8 mouse cellular contexts compared by ENCODE assay signal in the genomic region with DNA sequence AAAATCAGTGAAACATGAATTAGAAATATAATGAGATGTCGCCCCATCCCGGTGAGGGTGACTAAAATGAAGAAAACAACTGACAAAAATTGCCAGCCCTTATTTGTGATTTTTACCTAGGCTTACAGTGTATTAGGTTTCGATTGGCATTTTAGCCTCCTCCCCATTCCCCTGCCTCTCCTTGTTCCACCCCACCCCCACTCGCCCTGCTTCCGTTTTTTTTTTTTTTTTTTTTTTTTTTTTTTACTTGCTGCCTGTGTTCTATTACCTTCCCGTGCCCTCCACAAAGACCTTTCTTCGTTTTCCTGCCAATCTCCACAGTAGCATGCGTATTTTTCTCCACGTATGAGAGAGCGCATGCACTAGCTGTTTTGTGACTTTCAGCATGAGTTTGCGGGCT.
DNase-seq lines count a peak whose midpoint lies in the region; ATAC-seq lines count a peak whose summit lies in the region.

No protein-coding gene starts in this region.

- H3K4me3 ChIP-seq in kidney, embryonic 14.5 days (ENCODE audit: low read length) = peak overlapping the region; percentile 14
- peak overlapping the region; percentile 23 for H3K4me3 ChIP-seq in embryonic facial prominence, embryonic 15.5 days (replicated peaks)
- no peak overlapping the region for H3K4me3 ChIP-seq in liver, embryonic 12.5 days
- peak overlapping the region; percentile 19; the same call in 1 of the 2 replicates for H3K4me3 ChIP-seq in stomach, embryonic 16.5 days (replicated peaks; ENCODE audit: low read length)

- DNase-seq in kidney, adult 9 months = no peak
- DNase-seq in frontal cortex, postnatal 14 days (ENCODE audit: low spot score in 2 of 2) = no peak
- no peak for DNase-seq in layer of hippocampus, postnatal 36 days
- DNase-seq in urinary bladder, postnatal 14 days (ENCODE audit: low spot score) = no peak

- no peaks in the 10 kb centered on the region for H3K36me3 ChIP-seq in kidney, embryonic 14.5 days (ENCODE audit: control insufficient read depth, insufficient read depth, low read length)
- no peaks in the 10 kb centered on the region for H3K36me3 ChIP-seq in embryonic facial prominence, embryonic 15.5 days
- H3K36me3 ChIP-seq in liver, embryonic 12.5 days = no peaks in the 10 kb centered on the region
- H3K36me3 ChIP-seq in stomach, embryonic 16.5 days (ENCODE audit: control insufficient read depth, insufficient read depth, low read length) = no peaks in the 10 kb centered on the region

- no peak overlapping the region for H3K27ac ChIP-seq in kidney, embryonic 14.5 days (ENCODE audit: low read depth, low read length)
- no peak overlapping the region for H3K27ac ChIP-seq in embryonic facial prominence, embryonic 15.5 days (replicated peaks)
- H3K27ac ChIP-seq in liver, embryonic 12.5 days = no peak overlapping the region
- no peak overlapping the region for H3K27ac ChIP-seq in stomach, embryonic 16.5 days (ENCODE audit: low read length)

- no peaks in the 10 kb centered on the region for H3K9me3 ChIP-seq in kidney, embryonic 14.5 days (ENCODE audit: control insufficient read depth, low read length)
- no peaks in the 10 kb centered on the region for H3K9me3 ChIP-seq in embryonic facial prominence, embryonic 15.5 days (replicated peaks)
- H3K9me3 ChIP-seq in liver, embryonic 12.5 days (replicated peaks) = no peaks in the 10 kb centered on the region
- no peaks in the 10 kb centered on the region for H3K9me3 ChIP-seq in stomach, embryonic 16.5 days (replicated peaks; ENCODE audit: control insufficient read depth, low read length)

- no peaks in the 10 kb centered on the region for H3K27me3 ChIP-seq in kidney, embryonic 14.5 days (ENCODE audit: control insufficient read depth, insufficient read depth, low read length)
- no peaks in the 10 kb centered on the region for H3K27me3 ChIP-seq in embryonic facial prominence, embryonic 15.5 days
- no peaks in the 10 kb centered on the region for H3K27me3 ChIP-seq in liver, embryonic 12.5 days (replicated peaks)
- H3K27me3 ChIP-seq in stomach, embryonic 16.5 days (ENCODE audit: control insufficient read depth, insufficient read depth, low read length) = no peaks in the 10 kb centered on the region

- H3K4me2 ChIP-seq in kidney, embryonic 14.5 days (replicated peaks; ENCODE audit: low read depth, low read length) = peak overlapping the region; percentile 27
- peak overlapping the region; percentile 34; the same call in 1 of the 2 replicates for H3K4me2 ChIP-seq in embryonic facial prominence, embryonic 15.5 days (replicated peaks)
- peak overlapping the region; percentile 38 for H3K4me2 ChIP-seq in liver, embryonic 12.5 days
- peak overlapping the region; percentile 22; the same call in 1 of the 2 replicates for H3K4me2 ChIP-seq in stomach, embryonic 16.5 days (ENCODE audit: low read depth, low read length)

- WGBS in kidney, embryonic 14.5 days = 15% methylated on average over 11 of the region's 11 CpGs
- WGBS in embryonic facial prominence, embryonic 15.5 days = 11% methylated on average over 11 of the region's 11 CpGs
- WGBS in liver, embryonic 12.5 days (ENCODE audit: insufficient replicate concordance) = 14% methylated on average over 10 of the region's 11 CpGs
- WGBS in stomach, embryonic 16.5 days = 20% methylated on average over 11 of the region's 11 CpGs

- ATAC-seq in kidney, embryonic 14.5 days (ENCODE audit: low FRiP score, low TSS enrichment) = no peak
- ATAC-seq in embryonic facial prominence, embryonic 15.5 days (ENCODE audit: insufficient number of reproducible peaks, low FRiP score, low TSS enrichment, low read depth) = no peak
- ATAC-seq in liver, embryonic 12.5 days = no peak
- ATAC-seq in stomach, embryonic 16.5 days (ENCODE audit: insufficient read depth, low FRiP score) = no peak

- no peaks in the 10 kb centered on the region for H3K4me1 ChIP-seq in kidney, embryonic 14.5 days (ENCODE audit: control insufficient read depth, insufficient read depth, low read length)
- 0 out of 2 replicates have a peak, but pooled peaks cover 6% of the 10 kb centered on the region for H3K4me1 ChIP-seq in embryonic facial prominence, embryonic 15.5 days
- H3K4me1 ChIP-seq in liver, embryonic 12.5 days = no peaks in the 10 kb centered on the region
- no peaks in the 10 kb centered on the region for H3K4me1 ChIP-seq in stomach, embryonic 16.5 days (ENCODE audit: control insufficient read depth, insufficient read depth, low read length)

- H3K9ac ChIP-seq in kidney, embryonic 14.5 days (ENCODE audit: low read depth, low read length) = no peak overlapping the region
- H3K9ac ChIP-seq in embryonic facial prominence, embryonic 15.5 days = no peak overlapping the region
- no peak overlapping the region for H3K9ac ChIP-seq in liver, embryonic 12.5 days
- H3K9ac ChIP-seq in stomach, embryonic 16.5 days (ENCODE audit: low read length) = no peak overlapping the region
